Mouse (Mus musculus): ENCODE results near the gene Erbin.

The Erbin gene

GRCm38 (mm10) chr13:103914114-103914736, 6.1 kb downstream of the Erbin start:
- no peak for DNase-seq (ENCODE audit: extremely low spot score, low read depth, low spot score)

GRCm38 (mm10) chr13:103912351-103912750, 8.0 kb downstream of the Erbin start:
- DNase-seq (ENCODE audit: extremely low spot score, low read depth, low spot score) = no peak

GRCm38 (mm10) chr13:103910598-103910997, 9.7 kb downstream of the Erbin start:
- no peak for DNase-seq (ENCODE audit: extremely low spot score, low read depth, low spot score)

GRCm38 (mm10) chr13:103909894-103910293, 10.4 kb downstream of the Erbin start:
- no peak for DNase-seq (ENCODE audit: extremely low spot score, low read depth, low spot score)

DNA sequence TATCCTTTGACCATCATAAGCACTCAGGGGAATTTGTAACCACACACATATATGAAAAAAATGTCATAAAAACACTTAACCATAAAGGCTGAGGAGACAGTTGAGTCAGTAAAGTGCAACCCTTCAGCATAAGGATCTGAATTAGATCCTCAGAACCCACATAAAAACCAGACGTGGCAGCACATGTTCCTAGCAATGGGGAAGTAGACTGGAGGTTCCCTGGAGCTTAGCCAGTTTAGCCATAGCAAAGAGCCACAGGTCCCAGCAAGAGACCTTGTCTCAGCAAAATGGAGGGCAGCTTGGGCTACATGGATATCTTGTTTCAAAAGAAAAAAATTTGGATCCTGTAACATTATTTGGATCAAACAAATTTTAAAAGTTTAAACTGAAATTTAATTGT, 20.3 kb downstream of the Erbin start:
- no peak for DNase-seq (ENCODE audit: extremely low spot score, low read depth, low spot score)

DNA sequence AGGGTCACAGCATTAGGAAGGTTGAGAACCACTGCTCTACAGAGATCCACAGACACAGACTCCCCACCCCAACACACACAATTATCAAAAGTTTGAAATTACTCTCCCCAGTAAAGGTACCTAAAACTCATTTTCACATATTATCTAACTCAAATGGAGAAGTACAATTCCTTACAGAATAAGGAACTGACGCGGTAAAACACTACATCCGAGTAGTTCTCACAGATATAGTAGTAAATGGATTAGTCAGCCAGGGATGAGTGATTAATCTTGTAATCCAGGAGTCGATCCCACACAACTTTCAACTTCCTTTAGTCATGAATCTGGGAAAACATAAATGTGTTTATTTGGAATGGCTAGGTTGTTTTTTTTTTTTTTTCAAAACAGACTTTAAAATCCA, 22.7 kb downstream of the Erbin start:
- no peak for DNase-seq (ENCODE audit: extremely low spot score, low read depth, low spot score)

- no peak for DNase-seq (ENCODE audit: extremely low spot score, low read depth, low spot score)
Measured at GRCm38 (mm10) chr13:103893065-103893464, 27.2 kb downstream of the Erbin start.

- no peak for DNase-seq (ENCODE audit: extremely low spot score, low read depth, low spot score)
Measured at GRCm38 (mm10) chr13:103890038-103890437, 30.3 kb downstream of the Erbin start.

DNA sequence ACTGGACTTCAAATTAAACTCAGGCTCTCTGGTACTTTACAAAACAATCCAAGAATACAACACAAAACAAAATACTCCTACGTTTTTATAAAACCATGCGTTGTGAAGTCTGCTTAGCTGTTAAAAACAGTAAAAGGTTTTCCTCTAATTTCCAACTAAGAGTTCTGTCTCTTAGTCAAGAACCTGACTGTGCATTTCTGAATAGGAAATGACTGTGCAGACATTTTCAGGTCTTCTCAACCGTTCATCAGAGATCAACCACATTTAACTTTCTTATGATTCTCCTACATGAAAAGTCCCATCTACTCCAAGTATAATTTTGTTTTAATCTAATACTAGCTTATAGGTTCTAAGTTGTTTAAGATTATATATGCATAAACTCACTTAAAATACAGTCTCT, 33.8 kb downstream of the Erbin start:
- DNase-seq (ENCODE audit: extremely low spot score, low read depth, low spot score) = no peak

GRCm38 (mm10) chr13:103881200-103881599, 39.1 kb downstream of the Erbin start:
- DNase-seq (ENCODE audit: extremely low spot score, low read depth, low spot score) = no peak

DNA sequence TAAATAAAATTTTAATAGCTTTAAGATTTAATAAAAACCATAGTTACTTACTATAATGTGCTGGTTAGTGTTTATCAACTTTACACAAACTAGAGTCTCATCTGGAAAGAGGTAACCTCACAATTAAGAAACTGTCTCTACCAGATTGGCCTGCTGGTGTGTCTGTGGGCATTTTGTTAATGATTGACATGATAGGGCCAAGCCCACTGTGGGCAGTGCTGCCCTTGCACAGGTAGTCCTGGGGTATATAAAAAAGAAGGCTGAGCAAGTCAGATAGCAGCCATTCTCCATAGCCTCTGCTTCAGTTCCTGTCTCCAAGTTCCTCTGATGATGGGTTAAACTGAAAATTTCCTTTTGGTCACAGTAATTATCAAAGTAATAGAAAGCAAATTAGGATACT, 43.6 kb downstream of the Erbin start:
- no peak for DNase-seq (ENCODE audit: extremely low spot score, low read depth, low spot score)

DNA sequence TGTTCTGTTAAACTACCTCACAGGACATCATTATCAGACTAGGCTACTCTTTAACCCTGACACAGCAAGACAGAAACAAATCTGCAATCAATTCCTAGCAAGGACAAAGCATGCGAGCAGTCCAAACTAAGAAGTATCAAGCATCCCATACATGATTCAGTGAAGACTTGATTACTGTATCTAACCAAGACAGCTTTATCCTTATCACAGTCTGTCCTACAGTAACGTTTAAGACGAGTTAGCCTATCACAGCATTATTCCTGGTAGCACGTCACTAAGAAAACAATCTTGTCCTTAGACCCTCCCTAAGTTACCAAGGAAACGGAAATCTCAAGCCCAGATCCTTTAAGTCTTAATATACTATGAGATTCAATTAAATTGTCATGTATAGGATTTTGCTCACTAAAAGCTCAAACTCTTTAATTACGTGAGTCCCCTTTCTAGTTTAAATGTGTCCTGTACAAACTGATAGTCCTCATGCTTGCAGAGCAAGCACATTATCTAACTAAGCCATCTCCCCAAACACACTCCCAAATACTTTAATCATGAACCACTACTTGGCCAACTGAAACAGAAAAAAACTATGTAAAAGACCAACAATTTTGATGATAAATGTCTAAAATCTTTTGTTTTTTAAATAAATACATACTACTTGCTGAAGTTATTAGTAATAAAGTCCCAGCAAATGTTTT, 44.3 kb downstream of the Erbin start:
- DNase-seq (ENCODE audit: extremely low spot score, low read depth, low spot score) = no peak

DNA sequence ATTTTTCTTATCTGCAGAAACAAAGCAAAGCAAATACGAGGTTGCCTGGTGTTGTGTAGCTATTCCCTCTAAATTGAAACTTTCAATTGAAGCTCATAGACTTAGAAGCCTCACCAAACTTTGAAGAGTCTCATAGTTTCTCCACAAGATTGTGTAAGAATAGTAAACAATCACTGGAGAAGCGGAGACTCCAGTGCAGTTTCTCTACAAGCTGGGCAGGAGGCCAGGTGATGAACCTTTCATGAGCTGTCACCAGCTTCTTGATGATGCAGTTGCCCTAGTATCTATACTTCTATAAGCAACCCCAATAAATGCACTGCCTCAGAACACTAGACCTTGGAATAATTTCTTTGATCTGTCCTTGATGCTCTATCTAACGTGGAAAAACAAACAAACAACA, 49.5 kb downstream of the Erbin start:
- no peak for DNase-seq (ENCODE audit: extremely low spot score, low read depth, low spot score)

DNA sequence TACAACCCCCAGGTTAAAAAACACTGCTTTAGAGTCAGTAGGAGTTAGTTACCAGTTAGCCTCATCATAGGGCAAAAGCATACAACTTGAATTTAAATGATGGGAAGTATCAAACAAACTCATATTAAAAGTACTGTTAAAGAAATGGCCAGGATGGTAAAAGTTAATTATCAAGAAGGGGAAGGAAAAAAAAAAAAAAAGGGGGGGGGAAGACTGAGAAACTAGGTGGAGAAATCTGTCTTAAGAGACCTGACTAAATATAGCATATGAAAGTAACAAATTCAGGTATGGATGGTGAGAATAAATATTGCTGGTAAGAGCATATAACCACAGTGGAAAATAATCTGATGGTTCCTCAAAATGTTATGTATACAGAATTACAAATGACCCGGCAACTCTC, 50.2 kb downstream of the Erbin start:
- DNase-seq (ENCODE audit: extremely low spot score, low read depth, low spot score) = no peak

GRCm38 (mm10) chr13:103868875-103869274, 51.4 kb downstream of the Erbin start:
- no peak for DNase-seq (ENCODE audit: extremely low spot score, low read depth, low spot score)

DNA sequence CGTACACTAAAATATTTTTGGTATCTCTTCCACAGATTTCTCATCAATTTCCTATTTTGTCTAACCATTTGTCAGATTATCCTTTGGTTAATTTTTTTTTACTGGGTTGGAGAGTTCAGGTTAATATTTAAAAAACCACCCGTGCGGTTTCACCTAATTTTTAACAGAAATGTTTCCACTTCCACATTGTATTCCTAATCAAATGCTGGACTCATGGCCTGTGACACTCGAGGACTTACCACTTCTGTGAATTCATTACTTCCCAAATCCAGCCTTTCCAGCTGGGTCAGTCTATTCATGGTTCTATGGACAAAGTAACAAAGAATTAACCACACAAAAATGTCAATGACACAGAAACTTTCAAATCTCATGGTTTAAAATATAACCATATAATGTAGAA, 58.3 kb downstream of the Erbin start:
- DNase-seq (ENCODE audit: extremely low spot score, low read depth, low spot score) = no peak

DNA sequence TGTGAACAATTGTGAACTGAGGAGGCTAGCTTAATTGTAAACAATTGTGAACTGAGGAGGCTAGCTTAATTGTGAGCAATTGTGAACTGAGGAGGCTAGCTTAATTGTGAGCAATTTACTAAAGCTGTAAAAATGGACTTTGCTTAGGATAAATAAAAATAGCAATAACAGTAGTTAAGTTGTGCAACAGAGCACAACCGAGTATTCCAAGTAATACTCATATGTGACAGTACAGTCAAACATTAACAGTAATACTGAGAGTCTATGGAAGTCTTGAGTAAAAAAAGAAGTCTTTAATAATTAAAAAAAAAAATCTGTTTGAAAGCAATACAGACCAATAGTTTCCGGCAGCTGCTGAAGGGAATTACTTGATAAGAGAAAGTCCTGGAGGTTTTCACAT, 61.3 kb downstream of the Erbin start:
- DNase-seq (ENCODE audit: extremely low spot score, low read depth, low spot score) = no peak

GRCm38 (mm10) chr13:103847614-103848013, 72.7 kb downstream of the Erbin start:
- no peak for DNase-seq (ENCODE audit: extremely low spot score, low read depth, low spot score)

DNA sequence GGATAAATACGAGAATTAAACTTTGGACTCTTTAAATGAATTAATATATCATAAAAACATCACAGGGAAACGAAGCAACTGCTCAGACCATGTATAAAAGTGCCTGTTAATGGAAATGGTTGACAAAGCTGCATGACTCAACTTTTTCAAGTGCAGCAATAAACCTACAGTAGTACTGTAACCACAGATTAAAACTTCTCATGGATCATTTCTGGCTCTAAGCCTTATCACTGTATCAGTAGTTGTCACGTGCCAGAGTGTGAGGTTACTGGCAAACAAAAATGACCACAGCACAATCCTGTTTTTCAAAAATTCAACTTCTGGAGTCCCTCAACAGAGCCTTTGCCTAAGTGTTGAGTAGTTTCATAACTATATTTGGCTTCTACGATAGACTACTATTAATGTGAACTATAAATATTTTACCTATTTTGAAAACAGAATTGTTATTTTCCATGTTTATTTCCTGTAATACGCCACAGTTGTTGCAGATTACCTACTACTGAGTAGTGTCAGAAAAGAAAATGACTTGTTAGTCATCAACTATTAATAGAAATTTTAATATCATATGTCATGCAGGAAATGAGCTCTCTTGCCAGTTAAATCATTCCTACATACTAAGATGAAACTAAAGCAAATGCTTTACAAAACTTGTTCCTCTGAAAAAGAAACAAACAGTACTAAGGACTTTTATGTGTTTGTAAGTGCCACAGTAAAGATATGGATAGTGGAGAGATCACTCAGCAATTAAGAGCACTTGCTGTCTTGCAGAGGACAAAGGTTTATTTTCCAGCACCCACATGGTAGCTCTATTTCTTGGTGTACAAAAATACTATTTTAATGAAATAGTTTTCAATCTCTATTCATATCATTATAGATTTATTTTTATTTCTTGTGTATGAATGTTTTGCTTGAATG, 78.8 kb downstream of the Erbin start:
- DNase-seq (ENCODE audit: extremely low spot score, low read depth, low spot score) = no peak

- no peak for DNase-seq (ENCODE audit: extremely low spot score, low read depth, low spot score)
Measured at GRCm38 (mm10) chr13:103838619-103839018, 81.7 kb downstream of the Erbin start.

DNA sequence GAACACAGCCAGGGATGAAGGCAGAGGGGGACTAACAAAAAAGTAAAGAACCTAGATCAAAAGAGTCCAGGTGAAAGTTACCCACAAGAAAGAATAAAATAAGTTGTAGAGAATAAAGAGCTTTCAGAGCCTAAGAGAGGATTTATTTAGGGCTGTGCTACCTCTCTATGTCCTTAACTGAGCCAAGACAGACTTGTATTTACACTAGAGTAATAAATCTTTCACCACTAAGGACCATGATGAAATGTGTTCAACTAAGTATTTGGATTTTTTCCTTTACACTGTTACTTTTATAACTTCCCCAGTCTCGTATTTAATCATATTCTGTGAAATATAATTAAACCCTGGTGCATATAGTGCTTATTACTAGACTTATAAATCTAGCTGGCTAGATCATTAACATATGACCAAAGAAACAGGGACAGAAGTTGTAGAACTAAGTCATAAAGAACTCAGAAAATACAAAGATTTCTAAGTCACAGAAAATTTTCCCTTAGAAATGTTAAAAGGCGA, 90.6 kb downstream of the Erbin start:
- DNase-seq (ENCODE audit: extremely low spot score, low read depth, low spot score) = no peak

- no peak for DNase-seq (ENCODE audit: extremely low spot score, low read depth, low spot score)
Measured at GRCm38 (mm10) chr13:103822270-103822669, 98.0 kb downstream of the Erbin start.
